Mouse (Mus musculus) erythroblast, embryonic 14.5 days (primary cell): Measurements from ENCODE around the gene Erp27.

Experiments
- GATA1 ChIP-seq: IDR thresholded peaks from 2 replicates; pipeline ENCODE4 v1.6.1; 2012; ENCODE audit warnings: low read length, inconsistent platforms, mixed read lengths
- TAL1 ChIP-seq: IDR thresholded peaks from 3 replicates; pipeline ENCODE4 v1.6.1; 2012; ENCODE audit warnings: low read length, inconsistent platforms, mixed read lengths

GRCm38 (mm10) chr6:136906937-136907293, 15.1 kb downstream of the Erp27 start:
- TF ChIP-seq GATA1 (no peak), TAL1 (no peak)
